Mouse (Mus musculus) thymus, adult 2 months (tissue): ENCODE measurements around the gene Zbtb2. TPM values are rescaled to one million over a fixed set of nuclear protein-coding genes. Genes with fewer than 3 reads are reported as not detected.
"Not testable (repeated sequence)": the region's sequence is repeated elsewhere in the genome, so short reads cannot be mapped to it uniquely, and the experiment has no call there.

ENCODE experiments used
- DNase-seq: peaks from one replicate; pipeline ENCODE4 v3.0.0; 2021
- H3K27ac ChIP-seq: fragments of 200-500 bp; 2 replicates; pipeline ENCODE4 v1.5.1; 2012; ENCODE audit warnings: low read length, control low read depth; ENCODE audit not compliant: control insufficient read depth, insufficient read depth
- H3K27me3 ChIP-seq: fragments of 200-500 bp; 2 replicates; pipeline ENCODE4 v1.6.1; 2012; ENCODE audit warnings: mild to moderate bottlenecking, low read length, moderate library complexity, mixed read lengths; ENCODE audit not compliant: control insufficient read depth, insufficient read depth
- H3K36me3 ChIP-seq: fragments of 200-500 bp; 2 replicates; pipeline ENCODE4 v1.6.1; 2012; ENCODE audit warnings: mild to moderate bottlenecking, low read length, moderate library complexity; ENCODE audit not compliant: control insufficient read depth, insufficient read depth
- H3K4me1 ChIP-seq: fragments of 200-500 bp; replicated peaks from 2 replicates; pipeline ENCODE4 v1.6.1; 2012; ENCODE audit warnings: low read length; ENCODE audit not compliant: control insufficient read depth, insufficient read depth
- H3K4me3 ChIP-seq: fragments of 200-500 bp; 2 replicates; pipeline ENCODE4 v1.5.1; 2012; ENCODE audit warnings: mild to moderate bottlenecking, low read length, control low read depth, moderate library complexity; ENCODE audit not compliant: control insufficient read depth, insufficient read depth
- CTCF ChIP-seq: fragments of 200-500 bp; IDR thresholded peaks from 2 replicates; pipeline ENCODE4 v1.5.1; 2012; ENCODE audit warnings: mild to moderate bottlenecking, control low read depth, low read length, moderate library complexity, borderline replicate concordance; ENCODE audit not compliant: control insufficient read depth, poor library complexity, insufficient read depth; ENCODE audit errors: extremely low read depth
- POLR2A ChIP-seq: fragments of 200-500 bp; IDR thresholded peaks from 2 replicates; pipeline ENCODE4 v1.6.1; 2012; ENCODE audit warnings: mild to moderate bottlenecking, low read length, control low read depth, moderate library complexity; ENCODE audit not compliant: control insufficient read depth, poor library complexity, insufficient read depth; ENCODE audit errors: extremely low read depth
- WGBS: fragments of 180-500 bp; shearing (Covaris S2); methylation state at CpG from one replicate; pipeline ENCODE4 v1.1.7; 2018; 5-methylcytosine and 5-hydroxymethylcytosine counted together
- polyA plus RNA-seq: library from polyadenylated mRNA; depleted of rRNA; stranded (reverse); fragments of >200 nt; gene quantifications from 2 replicates; pipeline ENCODE4 v1.2.3, GENCODE M21; 2012; rRNA removed

Zbtb2 gene
- 32.8 and 37.9 TPM in 2 replicates for polyA plus RNA-seq

DNA sequence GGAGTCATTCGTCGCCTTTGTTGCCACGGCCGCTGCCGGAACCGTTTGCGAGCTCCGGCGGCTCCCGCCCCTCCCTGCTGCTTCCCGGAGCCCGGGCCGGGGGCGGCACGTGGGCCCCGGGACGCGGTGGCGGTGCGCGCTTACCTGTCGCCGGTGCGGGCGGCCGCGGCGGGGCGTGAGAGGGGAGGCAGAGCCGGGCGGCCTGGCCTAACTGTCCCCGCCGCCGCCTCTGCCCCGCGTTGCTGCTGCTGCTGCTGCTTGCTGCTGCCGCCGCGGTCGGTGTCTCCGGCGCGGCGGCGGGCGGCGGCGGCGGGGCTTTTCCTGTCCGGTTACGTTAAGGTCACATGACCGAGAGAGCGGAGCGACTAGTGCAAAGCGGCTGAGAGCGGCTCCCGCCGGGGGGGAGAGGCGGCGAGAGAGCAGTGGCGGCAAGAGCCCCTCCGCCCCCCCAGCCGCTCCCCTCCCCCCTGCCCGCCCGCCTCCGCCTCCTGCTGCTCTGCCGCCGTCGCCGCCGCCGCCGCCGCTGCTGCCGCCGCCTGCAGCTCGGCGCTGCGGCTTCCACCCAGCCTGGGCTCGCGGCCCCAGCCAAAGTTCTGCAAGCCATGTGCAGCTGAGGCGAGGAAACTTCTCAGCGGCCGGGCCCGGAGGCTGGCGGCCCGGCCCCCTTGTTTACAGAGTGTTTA lies at the start of gene Zbtb2:
Gene Zbtb2, minus strand, starts transcription at position 408 of the 683 bp plus-strand sequence.
- TF ChIP-seq CTCF (no peak), POLR2A (no peak; the same call in 1 of the 2 replicates)
- 2% methylated on average over 81 of the region's 87 CpGs for WGBS
- Histone ChIP-seq H3K27ac (peak within 1 kb of the TSS; percentile 93), H3K4me3 (peak within 1 kb of the TSS; percentile 73), H3K27me3 (no peaks in the 10 kb centered on the region), H3K36me3 (no peaks in the 10 kb centered on the region), H3K4me1 (peaks cover 21% of the 10 kb centered on the region)
- DNase-seq, result peak; percentile 66

DNA sequence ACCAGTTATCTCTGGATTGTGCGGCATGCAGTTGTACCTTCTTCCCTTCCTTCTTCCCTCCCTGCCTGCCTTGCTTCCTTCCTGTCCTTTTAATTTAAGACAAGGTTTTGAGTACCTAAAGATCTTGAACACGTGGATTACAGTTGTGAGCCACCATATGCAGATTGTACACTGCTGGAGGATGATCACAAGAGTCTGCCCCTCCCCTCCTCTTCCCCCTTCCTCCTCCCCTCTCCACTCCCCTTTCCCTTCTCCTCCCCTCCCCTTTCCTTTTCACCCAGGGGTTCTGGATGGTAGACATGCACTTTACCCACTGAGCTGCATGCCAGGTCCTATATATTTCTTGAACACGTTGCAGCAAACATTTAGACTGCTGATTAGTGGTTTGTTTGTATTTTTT lies 47.5 kb upstream of the Zbtb2 start:
- Histone ChIP-seq H3K27ac (no peak overlapping the region), H3K4me3 (no peak overlapping the region), H3K27me3 (no peaks in the 10 kb centered on the region), H3K36me3 (peaks cover 19% of the 10 kb centered on the region), H3K4me1 (peaks cover 9% of the 10 kb centered on the region)
- DNase-seq, result no peak
- TF ChIP-seq CTCF (no peak), POLR2A (no peak)
- 63% methylated on average over 3 of the region's 3 CpGs for WGBS

DNA sequence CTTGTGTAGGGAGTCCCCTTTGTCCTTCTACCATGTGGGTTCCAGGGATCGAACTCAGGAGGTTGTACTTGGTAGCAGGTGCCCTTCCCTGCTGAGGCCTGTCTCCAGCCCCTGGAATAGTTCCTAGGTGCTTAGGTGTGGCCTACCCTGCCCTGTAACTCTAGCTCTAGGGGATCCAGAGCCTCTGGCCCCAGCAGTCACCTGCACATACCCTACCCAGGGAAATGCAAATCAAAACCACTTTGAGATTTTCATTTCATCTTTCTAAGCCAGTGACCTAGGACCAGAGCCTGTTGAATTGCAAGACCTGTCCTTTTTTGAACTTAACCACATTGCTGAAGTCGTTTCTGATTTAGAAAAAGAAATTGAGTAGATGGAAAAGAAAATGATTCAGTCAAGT lies 46.0 kb upstream of the Zbtb2 start:
- not testable (repeated sequence) for H3K36me3 ChIP-seq, H3K27me3 ChIP-seq
- whole genome bisulfite sequencing, result 73% methylated on average over 2 of the region's 2 CpGs

DNA sequence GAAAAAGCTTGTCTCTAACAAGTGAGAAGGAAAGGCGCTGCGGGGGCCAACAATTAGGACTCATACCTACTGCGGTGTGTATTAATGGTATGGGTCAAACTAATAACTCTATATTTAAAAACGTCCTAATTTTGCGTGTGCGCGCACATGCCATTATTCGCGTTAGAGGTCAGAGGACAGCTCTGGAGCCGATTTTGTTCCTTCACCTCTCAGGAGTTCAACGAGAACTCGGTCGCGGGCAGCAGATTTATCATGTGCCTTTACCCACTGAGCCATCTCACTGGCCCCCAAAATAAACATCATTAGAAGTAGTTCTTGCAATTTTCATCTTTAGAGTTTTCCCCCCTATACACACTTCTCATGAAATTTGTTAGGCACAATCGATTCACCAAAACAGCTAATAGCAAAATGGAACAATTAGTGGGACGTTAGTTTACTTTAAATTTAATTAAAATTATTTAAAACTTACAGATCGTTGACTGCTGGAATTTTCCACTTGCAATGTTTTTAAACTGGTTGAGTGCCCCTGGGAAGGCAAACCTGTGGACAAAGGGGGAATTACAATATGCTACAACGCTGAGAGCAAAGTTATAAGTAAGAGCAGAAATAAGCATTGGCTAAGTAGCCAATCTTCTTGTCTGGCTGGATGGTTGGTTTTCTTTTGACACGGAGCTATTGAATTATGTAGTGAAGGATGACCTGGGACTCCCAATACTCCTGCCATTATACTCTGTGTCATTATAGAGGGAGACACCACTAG lies 45.3 kb upstream of the Zbtb2 start:
- peak; percentile 20 for DNase-seq
- peaks cover 9% of the 10 kb centered on the region for H3K4me1 ChIP-seq
- H3K27me3 ChIP-seq, result no peaks in the 10 kb centered on the region
- TF ChIP-seq POLR2A (no peak), CTCF (no peak)
- H3K4me3 ChIP-seq, result peak overlapping the region; percentile 74
- peak overlapping the region; percentile 92 for H3K27ac ChIP-seq
- 5% methylated on average over 19 of the region's 19 CpGs for WGBS
- peaks cover 3% of the 10 kb centered on the region for H3K36me3 ChIP-seq

More for the DNA sequence above, 46.0 kb upstream of the Zbtb2 start:
- not testable (repeated sequence) for H3K4me1 ChIP-seq, DNase-seq, H3K27ac ChIP-seq, H3K4me3 ChIP-seq

DNA sequence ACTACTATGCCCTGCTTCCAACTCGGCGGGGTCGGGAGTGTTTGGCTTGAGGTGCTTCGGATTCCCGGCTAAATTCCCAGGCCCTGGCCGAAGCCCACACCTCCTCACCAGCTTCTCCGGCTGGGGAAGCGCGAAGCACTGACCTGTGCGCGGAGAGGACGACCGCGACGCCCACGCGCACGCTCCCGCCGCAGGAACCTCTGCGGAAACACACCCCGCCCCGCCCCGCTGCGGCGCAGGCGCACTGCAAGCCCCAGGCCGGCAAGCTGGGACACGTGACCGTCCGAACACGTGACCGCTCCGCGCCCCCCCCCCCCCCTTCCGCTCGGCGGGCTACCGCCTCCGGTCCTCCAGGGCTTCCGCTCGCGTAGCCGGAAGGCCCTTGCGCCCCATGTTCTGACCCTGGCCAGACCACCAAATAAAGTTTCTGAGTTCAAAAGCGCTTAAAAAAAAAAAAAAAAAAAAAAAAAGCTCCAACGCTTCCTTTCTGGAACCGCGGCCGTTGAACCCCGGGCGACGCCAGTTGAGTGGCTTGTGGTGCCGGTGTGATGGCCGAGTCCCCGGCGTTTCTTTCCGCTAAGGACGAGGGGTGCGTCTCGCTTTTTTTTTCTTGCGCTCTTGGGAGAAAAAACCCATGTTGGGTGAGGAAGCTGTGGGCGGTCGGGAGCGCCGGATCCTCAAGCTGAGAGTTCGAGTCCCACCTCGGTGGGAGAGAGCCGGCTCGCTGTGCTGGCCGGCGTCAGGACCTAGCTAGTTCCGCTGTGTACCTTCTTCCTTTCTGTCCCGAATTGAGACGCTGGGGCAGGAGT lies 44.4 kb upstream of the Zbtb2 start, which contains the start of the genes Rmnd1 and Armt1:
Gene Rmnd1, minus strand, starts transcription at position 266 of the 809 bp plus-strand sequence.
Gene Armt1, plus strand, starts transcription at position 345 of the 809 bp plus-strand sequence.
- no peaks in the 10 kb centered on the region for H3K27me3 ChIP-seq
- H3K4me3 ChIP-seq, result peak within 1 kb of the TSS; percentile 74
- TF ChIP-seq CTCF (peak; percentile 44; the same call in 1 of the 2 replicates), POLR2A (peak; percentile 74)
- DNase-seq, result peak; percentile 95
- under 1% methylated on average over 72 of the region's 75 CpGs for WGBS
- H3K36me3 ChIP-seq, result no peaks in the 10 kb centered on the region
- peaks cover 9% of the 10 kb centered on the region for H3K4me1 ChIP-seq
- peak within 1 kb of the TSS; percentile 92 for H3K27ac ChIP-seq

DNA sequence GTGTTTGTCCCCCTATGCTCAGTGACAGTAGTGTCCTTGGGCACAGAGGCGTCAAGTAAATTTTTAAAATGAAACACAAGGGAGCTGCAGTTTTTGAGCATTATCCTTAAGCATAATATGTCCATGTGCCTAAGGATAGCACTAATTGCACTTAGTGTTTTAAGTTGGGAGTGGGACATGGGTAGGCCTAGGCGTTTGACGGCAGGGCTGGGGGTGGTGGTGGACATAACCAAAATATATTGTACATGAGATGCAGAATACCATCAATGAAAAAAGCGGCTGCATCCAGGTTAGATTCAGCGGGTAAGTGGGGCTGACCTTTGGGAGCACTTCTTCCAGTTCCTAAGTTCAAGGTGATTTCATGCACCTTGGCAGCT lies 43.8 kb upstream of the Zbtb2 start:
- TF ChIP-seq CTCF, result no peak
- no peak for TF ChIP-seq POLR2A
- Histone ChIP-seq H3K36me3 (peaks cover 3% of the 10 kb centered on the region; the same call in 1 of the 2 replicates), H3K4me3 (peak overlapping the region; percentile 50), H3K27ac (peak overlapping the region; percentile 1; the same call in 1 of the 2 replicates), H3K27me3 (no peaks in the 10 kb centered on the region), H3K4me1 (peaks cover 9% of the 10 kb centered on the region)
- no peak for DNase-seq
- 12% methylated on average over 5 of the region's 5 CpGs for WGBS
